Mouse (Mus musculus): ENCODE measurements around the gene Rad54l.

GRCm38 (mm10) chr4:116123602-116124519 is at the start of gene Rad54l, which contains the start of gene Pomgnt1:
- no peak for TF ChIP-seq CTCF (IDR thresholded peaks at IDR 0.05; ENCODE audit: borderline replicate concordance, insufficient read depth, low read depth, low read length)
- TF ChIP-seq POLR2A (IDR thresholded peaks at IDR 0.05; ENCODE audit: borderline replicate concordance, insufficient read depth, low read length) = no peak

Data from cerebellum, adult 2 months (tissue).